Comparison of ENCODE assay signal across 26 mouse cellular contexts in the genomic region with DNA sequence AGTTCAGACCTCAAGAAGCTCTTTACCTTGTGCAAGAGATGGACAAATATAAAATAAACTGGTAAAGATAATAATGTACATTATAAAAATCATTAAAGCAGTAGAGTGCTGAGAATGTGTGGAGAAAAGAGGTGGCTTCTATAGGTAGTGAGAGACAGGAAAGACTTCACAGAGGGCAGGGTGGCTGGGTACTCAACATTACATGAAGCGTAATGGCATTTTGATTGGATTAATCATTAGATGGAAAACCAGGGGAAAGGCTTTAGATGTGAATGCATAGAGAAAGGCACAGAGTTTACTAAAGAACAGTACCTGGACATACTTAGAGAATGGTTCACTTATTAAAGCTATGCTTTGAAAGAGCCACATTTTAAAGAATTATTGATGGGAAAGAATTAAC. TPM values are rescaled to one million over a fixed set of nuclear protein-coding genes. Genes with fewer than 3 reads are reported as not detected.
"Had no signal": no experiment of that assay in that cellular context is flagged by ENCODE, and none has a peak within 500 bp of the region (broad histone marks: within the 10 kb centered on the region; RNA-seq: fewer than 3 reads in every experiment).

No protein-coding gene starts in this region.

- H3K27ac ChIP-seq: gastrocnemius, adult 2 months; heart, embryonic 10.5 days; hindbrain, embryonic 10.5 days; hindbrain, embryonic 12.5 days; hindbrain, embryonic 14.5 days; intestine, embryonic 15.5 days; layer of hippocampus, adult 2 months; left cerebral cortex, adult 2 months; limb, embryonic 10.5 days; limb, embryonic 12.5 days; liver, embryonic 13.5 days; liver, embryonic 15.5 days had no signal

- H3K4me3 ChIP-seq: gastrocnemius, adult 2 months; heart, embryonic 10.5 days; heart, embryonic 12.5 days; hindbrain, embryonic 10.5 days; hindbrain, embryonic 12.5 days; intestine, embryonic 15.5 days; layer of hippocampus, adult 2 months; left cerebral cortex, adult 2 months; limb, embryonic 10.5 days; limb, embryonic 12.5 days; liver, embryonic 13.5 days; liver, embryonic 15.5 days had no signal

- H3K9ac ChIP-seq: heart, embryonic 12.5 days; hindbrain, embryonic 12.5 days; hindbrain, embryonic 14.5 days; intestine, embryonic 15.5 days; limb, embryonic 12.5 days; liver, embryonic 13.5 days; liver, embryonic 15.5 days; liver, postnatal 0 days had no signal

- DNase-seq: gastrocnemius, adult 2 months; gastrocnemius, postnatal 10 days; gastrocnemius, postnatal 25 days; heart, adult 18-20 months; heart, postnatal 10 days; heart, postnatal 4 days; kidney, postnatal 4 days; liver; liver, embryonic 13.5 days; liver, postnatal 0 days had no signal

- ATAC-seq: hindbrain, embryonic 16.5 days; inflammation-experienced regulatory T-cells, adult 6 months; intestine, embryonic 15.5 days; intestine, postnatal 0 days; liver, postnatal 0 days had no signal

- H3K27me3 ChIP-seq: heart, embryonic 12.5 days; hindbrain, embryonic 12.5 days; intestine, embryonic 15.5 days; limb, embryonic 12.5 days; liver, embryonic 13.5 days; liver, embryonic 15.5 days had no signal

- H3K4me1 ChIP-seq: heart, embryonic 10.5 days; heart, embryonic 12.5 days; hindbrain, embryonic 10.5 days; hindbrain, embryonic 12.5 days; intestine, embryonic 15.5 days; limb, embryonic 10.5 days; limb, embryonic 12.5 days; liver, embryonic 13.5 days; liver, embryonic 15.5 days had no signal

- H3K36me3 ChIP-seq: heart, embryonic 10.5 days; hindbrain, embryonic 10.5 days; intestine, embryonic 15.5 days; limb, embryonic 12.5 days; liver, embryonic 15.5 days had no signal

- H3K4me2 ChIP-seq: heart, embryonic 12.5 days; hindbrain, embryonic 12.5 days; hindbrain, embryonic 14.5 days; intestine, embryonic 15.5 days; limb, embryonic 12.5 days; liver, embryonic 11.5 days; liver, embryonic 13.5 days; liver, embryonic 15.5 days had no signal

- H3K9me3 ChIP-seq: heart, embryonic 10.5 days; heart, embryonic 12.5 days; hindbrain, embryonic 10.5 days; hindbrain, embryonic 12.5 days; intestine, embryonic 15.5 days; limb, embryonic 10.5 days; limb, embryonic 12.5 days; liver, embryonic 13.5 days; liver, embryonic 15.5 days had no signal

RNA-seq across cellular contexts. Expression of a gene that starts 48.8 kb away (rescaled TPM):
- polyA plus RNA-seq: heart, embryonic 14.5 days; inflammation-experienced regulatory T-cells, adult 6 months; intestine, postnatal 0 days; liver, embryonic 13.5 days; liver, embryonic 15.5 days; liver, postnatal 0 days had no signal
